Mouse (Mus musculus) intestine, postnatal 0 days (tissue): ENCODE results near the gene Ifitm1. TPM values are rescaled to one million over a fixed set of nuclear protein-coding genes. Genes with fewer than 3 reads are reported as not detected.
A peak's percentile ranks its signal among the peaks of the same experiment; 100 is the strongest.

Experiments used
- ATAC-seq: fragments of 200-750 bp; cut with Nextera tagmentation; 2 replicates; pipeline ENCODE4 v1.8.0; 2017; ENCODE audit warnings: mild to moderate bottlenecking, moderate TSS enrichment, moderate library complexity
- H3K27ac ChIP-seq: fragments of 300-500 bp; sonication (generic); 2 replicates; pipeline ENCODE4 v1.5.1; 2014; ENCODE audit warnings: mild to moderate bottlenecking, low read depth, low read length, moderate library complexity
- H3K27me3 ChIP-seq: fragments of 300-500 bp; sonication (generic); replicated peaks from 2 replicates; pipeline ENCODE4 v1.6.1; 2014; ENCODE audit warnings: low read length, mixed read lengths; ENCODE audit not compliant: control insufficient read depth, insufficient read depth
- H3K36me3 ChIP-seq: fragments of 300-500 bp; sonication (generic); 2 replicates; pipeline ENCODE4 v1.6.1; 2014; ENCODE audit warnings: mild to moderate bottlenecking, moderate library complexity; ENCODE audit not compliant: control insufficient read depth, insufficient read depth
- H3K4me1 ChIP-seq: fragments of 300-500 bp; sonication (generic); replicated peaks from 2 replicates; pipeline ENCODE4 v1.6.1; 2014; ENCODE audit warnings: antibody characterized with exemption, low read length, mixed read lengths; ENCODE audit not compliant: control insufficient read depth, insufficient read depth
- H3K4me2 ChIP-seq: fragments of 300-500 bp; sonication (generic); replicated peaks from 2 replicates; pipeline ENCODE4 v1.6.1; 2014; ENCODE audit warnings: low read depth, mild to moderate bottlenecking, moderate library complexity
- H3K4me3 ChIP-seq: fragments of 300-500 bp; sonication (generic); 2 replicates; pipeline ENCODE4 v1.5.1; 2014; ENCODE audit warnings: low read depth, low read length
- H3K9ac ChIP-seq: fragments of 300-500 bp; sonication (generic); 2 replicates; pipeline ENCODE4 v1.6.1; 2014; ENCODE audit warnings: mild to moderate bottlenecking, low read depth, low read length
- H3K9me3 ChIP-seq: fragments of 300-500 bp; sonication (generic); 2 replicates; pipeline ENCODE4 v1.6.1; 2016; ENCODE audit warnings: mixed run types; ENCODE audit not compliant: control insufficient read depth
- CTCF ChIP-seq: sonication (generic); IDR thresholded peaks from 2 replicates; pipeline ENCODE4 v1.5.1; 2016; ENCODE audit warnings: low read depth, mild to moderate bottlenecking, control low read depth, antibody characterized with exemption, moderate library complexity
- WGBS: fragments of 180-500 bp; shearing (Covaris S2); extraction: QIAGEN DNeasy Blood & Tissue Kit; methylation state at CpG from one replicate; pipeline ENCODE4 v1.1.7; 2014; 5-methylcytosine and 5-hydroxymethylcytosine counted together
- polyA plus RNA-seq: library from polyadenylated mRNA; unstranded; fragments of >200 nt; fragmentation: Nextera tagmentation; extraction: Ambion mirVana; gene quantifications from 2 replicates; pipeline ENCODE4 v1.2.1, GENCODE M21; 2015

The Ifitm1 gene
- polyA plus RNA-seq, 1 experiment from 2014 or later: 133 TPM

DNA sequence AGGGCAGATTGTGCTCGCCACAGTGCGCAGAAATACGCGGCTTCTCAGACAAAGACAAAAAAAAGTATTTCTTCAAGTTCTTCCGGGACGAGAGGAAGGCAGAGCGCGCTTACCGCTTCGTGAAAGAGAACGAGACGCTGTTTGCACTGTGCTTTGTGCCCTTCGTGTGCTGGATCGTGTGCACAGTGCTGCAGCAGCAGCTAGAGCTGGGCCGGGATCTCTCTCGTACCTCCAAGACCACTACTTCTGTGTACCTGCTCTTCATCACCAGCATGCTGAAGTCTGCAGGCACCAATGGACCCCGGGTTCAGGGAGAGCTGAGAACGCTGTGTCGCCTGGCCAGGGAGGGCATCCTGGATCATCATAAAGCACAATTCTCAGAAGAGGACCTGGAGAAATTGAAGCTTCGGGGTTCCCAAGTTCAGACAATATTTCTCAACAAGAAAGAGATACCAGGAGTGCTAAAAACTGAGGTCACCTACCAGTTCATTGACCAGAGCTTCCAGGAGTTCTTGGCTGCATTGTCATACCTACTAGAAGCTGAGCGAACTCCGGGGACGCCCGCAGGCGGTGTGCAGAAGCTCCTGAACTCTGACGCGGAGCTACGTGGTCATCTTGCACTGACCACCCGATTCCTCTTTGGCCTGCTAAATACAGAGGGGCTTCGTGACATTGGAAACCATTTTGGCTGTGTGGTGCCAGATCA, 43.8 kb upstream of the Ifitm1 start:
- H3K27me3 ChIP-seq: peaks cover 6% of the 10 kb centered on the region; the same call in 1 of the 2 replicates
- no peak for TF ChIP-seq CTCF
- peaks cover 6% of the 10 kb centered on the region; the same call in 1 of the 2 replicates for H3K4me1 ChIP-seq
- H3K27ac ChIP-seq: no peak overlapping the region; the same call in 1 of the 2 replicates
- ATAC-seq: no peak
- H3K9me3 ChIP-seq: no peaks in the 10 kb centered on the region
- peak overlapping the region; percentile 40; the same call in 1 of the 2 replicates for H3K9ac ChIP-seq
- H3K4me3 ChIP-seq: peak overlapping the region; percentile 50
- peak overlapping the region; percentile 76 for H3K4me2 ChIP-seq
- H3K36me3 ChIP-seq: peaks cover 34% of the 10 kb centered on the region
- WGBS: 16% methylated on average over 30 of the region's 30 CpGs

GRCm38 (mm10) chr7:140927181-140927580, 39.8 kb upstream of the Ifitm1 start:
- Histone ChIP-seq H3K36me3 (peaks cover 47% of the 10 kb centered on the region), H3K27me3 (peaks cover 2% of the 10 kb centered on the region; the same call in 1 of the 2 replicates), H3K9me3 (no peaks in the 10 kb centered on the region), H3K4me3 (no peak overlapping the region), H3K9ac (no peak overlapping the region), H3K4me2 (no peak overlapping the region), H3K4me1 (peaks cover 3% of the 10 kb centered on the region; the same call in 1 of the 2 replicates), H3K27ac (no peak overlapping the region)
- 77% methylated on average over 6 of the region's 6 CpGs for WGBS
- no peak for ATAC-seq
- TF ChIP-seq CTCF: no peak

- H3K9me3 ChIP-seq: no peaks in the 10 kb centered on the region
- no peaks in the 10 kb centered on the region for H3K36me3 ChIP-seq
- ATAC-seq: no peak
Measured at GRCm38 (mm10) chr7:140938436-140938835, 28.6 kb upstream of the Ifitm1 start.

DNA sequence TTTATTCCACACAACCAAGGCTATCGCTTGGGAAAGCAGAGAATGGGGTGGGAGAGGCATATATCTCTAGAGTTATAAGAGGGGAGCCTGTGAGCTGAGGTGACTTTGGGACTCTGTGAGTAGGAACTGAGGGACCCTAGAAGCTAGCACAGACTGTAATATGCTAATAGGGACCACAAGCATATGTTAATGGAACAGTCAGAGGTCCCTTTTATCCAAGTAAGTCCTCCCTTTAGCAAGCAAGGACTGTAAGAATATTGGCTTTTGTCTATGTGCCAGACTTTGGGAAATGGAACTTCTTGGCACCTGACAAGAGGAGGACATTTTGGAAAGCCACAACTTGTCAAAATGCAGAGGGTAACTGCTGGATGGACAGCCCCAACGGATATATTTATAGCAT, 28.1 kb upstream of the Ifitm1 start:
- WGBS: 59% methylated on average over 2 of the region's 2 CpGs
- no peak for ATAC-seq
- Histone ChIP-seq H3K36me3 (no peaks in the 10 kb centered on the region), H3K9ac (no peak overlapping the region), H3K27me3 (no peaks in the 10 kb centered on the region), H3K27ac (no peak overlapping the region), H3K4me1 (peaks cover 14% of the 10 kb centered on the region), H3K4me2 (no peak overlapping the region), H3K9me3 (no peaks in the 10 kb centered on the region), H3K4me3 (no peak overlapping the region)
- no peak for TF ChIP-seq CTCF

More at GRCm38 (mm10) chr7:140938436-140938835, 28.6 kb upstream of the Ifitm1 start:
- Histone ChIP-seq H3K27ac (no peak overlapping the region), H3K4me1 (peaks cover 14% of the 10 kb centered on the region), H3K4me2 (no peak overlapping the region), H3K9ac (no peak overlapping the region), H3K27me3 (no peaks in the 10 kb centered on the region), H3K4me3 (no peak overlapping the region)
- 63% methylated on average over 3 of the region's 3 CpGs for WGBS
- TF ChIP-seq CTCF: peak; percentile 69

- Histone ChIP-seq H3K4me1 (peaks cover 11% of the 10 kb centered on the region), H3K9me3 (no peaks in the 10 kb centered on the region), H3K27ac (peak overlapping the region; percentile 35; the same call in 1 of the 2 replicates), H3K9ac (no peak overlapping the region), H3K27me3 (no peaks in the 10 kb centered on the region), H3K36me3 (0 out of 2 replicates have a peak, but pooled peaks cover 2% of the 10 kb centered on the region), H3K4me3 (no peak overlapping the region), H3K4me2 (peak overlapping the region; percentile 27; the same call in 1 of the 2 replicates)
- ATAC-seq: peak; percentile 18; the same call in 1 of the 2 replicates
- WGBS: 15% methylated on average over 7 of the region's 8 CpGs
- no peak for TF ChIP-seq CTCF
Measured at GRCm38 (mm10) chr7:140939669-140940171, 27.3 kb upstream of the Ifitm1 start.

DNA sequence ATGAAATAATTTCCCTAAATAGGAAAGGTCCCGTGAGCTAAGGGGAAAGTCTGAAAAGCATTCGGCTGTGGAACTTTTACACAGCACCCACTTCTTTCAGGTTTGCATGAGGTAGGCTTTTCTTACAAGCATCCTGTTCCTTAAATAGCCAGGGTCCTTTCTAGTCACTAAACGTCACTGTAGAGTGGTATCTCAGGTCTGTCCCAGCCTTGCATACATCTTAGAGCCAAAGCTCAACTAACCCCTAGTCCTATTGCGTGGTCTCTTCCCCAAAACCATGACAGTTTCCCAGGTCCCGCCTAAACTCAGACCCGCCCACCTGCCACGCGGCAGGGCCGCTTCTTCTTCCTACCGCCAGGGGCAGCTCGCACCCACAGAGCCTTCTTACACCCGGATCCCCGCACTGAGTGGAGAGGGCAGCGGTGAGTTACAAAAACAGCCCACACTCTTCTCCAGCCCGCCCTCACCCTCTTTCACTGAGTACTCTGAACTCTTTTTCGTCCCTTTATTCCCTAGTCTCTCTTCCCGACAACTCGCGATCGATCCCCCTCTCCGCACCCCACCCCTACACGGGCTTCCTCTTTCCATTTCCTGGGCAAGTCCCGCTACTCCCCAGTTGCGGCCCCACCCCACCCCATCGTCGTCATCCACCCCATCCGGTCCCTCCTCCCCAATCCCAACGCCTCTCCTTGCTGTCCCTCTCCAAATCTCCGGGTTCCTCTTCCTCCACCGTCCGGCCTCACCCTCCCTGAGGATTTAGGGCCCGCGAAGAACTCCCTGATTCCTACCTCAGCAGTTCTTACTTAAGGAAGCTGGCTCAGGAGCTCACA, 25.6 kb upstream of the Ifitm1 start, which contains the start of gene Pgghg:
Gene Pgghg, plus strand, starts transcription at position 170 of the 830 bp plus-strand sequence.
- Histone ChIP-seq H3K27me3 (no peaks in the 10 kb centered on the region), H3K4me2 (peak within 1 kb of the TSS; percentile 72), H3K4me1 (peaks cover 6% of the 10 kb centered on the region), H3K27ac (peak within 1 kb of the TSS; percentile 78), H3K36me3 (peaks cover 19% of the 10 kb centered on the region), H3K4me3 (peak within 1 kb of the TSS; percentile 47), H3K9ac (peak within 1 kb of the TSS; percentile 52), H3K9me3 (no peaks in the 10 kb centered on the region)
- peak; percentile 96 for TF ChIP-seq CTCF
- WGBS: 2% methylated on average over 33 of the region's 33 CpGs
- peak; percentile 79 for ATAC-seq
